ENCODE assay signal across 21 mouse cellular contexts in the genomic region with DNA sequence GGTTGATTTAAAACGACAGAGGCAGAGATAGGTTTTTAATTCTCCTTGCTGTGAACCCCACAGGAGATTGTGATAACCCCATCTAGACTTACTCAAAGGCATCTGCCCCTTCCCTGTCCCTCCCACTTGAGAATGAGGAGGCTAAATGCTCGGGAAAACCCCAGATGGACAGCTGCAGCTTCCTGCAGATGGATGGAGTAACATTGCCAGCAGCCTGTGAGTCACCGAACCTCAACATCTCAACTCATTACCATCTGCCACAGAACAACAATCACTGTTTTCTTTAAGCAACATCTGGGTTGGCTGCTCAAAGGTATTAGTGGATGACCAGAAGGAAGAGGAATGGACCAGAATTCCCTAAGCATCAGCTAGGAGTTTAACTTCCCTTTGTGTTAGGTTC. TPM values are rescaled to one million over a fixed set of nuclear protein-coding genes. Genes with fewer than 3 reads are reported as not detected.
DNase-seq lines count a peak whose midpoint lies in the region; ATAC-seq and TF ChIP-seq lines count a peak whose summit lies in the region.
"Had no signal": no experiment of that assay in that cellular context is flagged by ENCODE, and none has a peak within 500 bp of the region (broad histone marks: within the 10 kb centered on the region; RNA-seq: fewer than 3 reads in every experiment).

No protein-coding gene starts in this region.

- H3K9ac ChIP-seq in hindbrain, postnatal 0 days (replicated peaks; ENCODE audit: low read length), result no peak overlapping the region
- H3K9ac ChIP-seq: embryonic facial prominence, embryonic 12.5 days; hindbrain, embryonic 14.5 days had no signal

- no peak for ATAC-seq in hindbrain, postnatal 0 days
- ATAC-seq: forebrain, embryonic 14.5 days; intestine, postnatal 0 days had no signal

- intact Hi-C loops in heart, postnatal 14 days (cut with DNase I), result no loop called here

- no peak for TF ChIP-seq POLR2A in myocyte (IDR thresholded peaks at IDR 0.05; ENCODE audit: insufficient read length, low read depth)

- no peaks in the 10 kb centered on the region for H3K4me1 ChIP-seq in hindbrain, postnatal 0 days (ENCODE audit: insufficient read depth, low read length)
- H3K4me1 ChIP-seq: embryonic facial prominence, embryonic 12.5 days; heart, embryonic 10.5 days had no signal

- no peak overlapping the region for H3K27ac ChIP-seq in hindbrain, postnatal 0 days
- H3K27ac ChIP-seq: embryonic facial prominence, embryonic 12.5 days; heart, embryonic 10.5 days; hindbrain, embryonic 14.5 days had no signal

- peak; percentile 4 for DNase-seq in heart, adult 8-10 months (ENCODE audit: low spot score)
- no peak for DNase-seq in heart, postnatal 14 days
- DNase-seq in NIH3T3 (ENCODE audit: low read depth), result peak; percentile 57
- no peak for DNase-seq in hindbrain, postnatal 0 days (ENCODE audit: low spot score)
- no peak for DNase-seq in thymus, postnatal 10 days (ENCODE audit: low spot score in 2 of 2)
- DNase-seq in thymus, postnatal 4 days, result no peak
- DNase-seq: adrenal gland, adult 2 months; adrenal gland, postnatal 25 days; B cell, adult 2 months; cerebellum, adult 8-10 months; cerebellum, postnatal 25 days; gastrocnemius, postnatal 36 days; heart, postnatal 10 days; kidney, adult 8-10 months had no signal

- H3K79me2 ChIP-seq in C2C12 (ENCODE audit: control insufficient read depth, insufficient read depth) (no peaks in the 10 kb centered on the region), myocyte (ENCODE audit: control insufficient read depth, insufficient read depth) (no peaks in the 10 kb centered on the region)

- H3K36me3 ChIP-seq in C2C12 (ENCODE audit: control insufficient read depth, insufficient read depth), result no peaks in the 10 kb centered on the region
- no peaks in the 10 kb centered on the region for H3K36me3 ChIP-seq in myocyte (ENCODE audit: control insufficient read depth, insufficient read depth)
- H3K36me3 ChIP-seq in hindbrain, postnatal 0 days (ENCODE audit: insufficient read depth, low read length), result no peaks in the 10 kb centered on the region
- H3K36me3 ChIP-seq: embryonic facial prominence, embryonic 12.5 days; heart, embryonic 10.5 days had no signal

- peak overlapping the region; percentile 58 for H3K4me2 ChIP-seq in myocyte (ENCODE audit: low read depth)
- no peak overlapping the region for H3K4me2 ChIP-seq in hindbrain, postnatal 0 days (ENCODE audit: low read depth, low read length)
- H3K4me2 ChIP-seq: embryonic facial prominence, embryonic 12.5 days; hindbrain, embryonic 14.5 days had no signal

- H3ac ChIP-seq in C2C12 (ENCODE audit: control insufficient read depth, insufficient read length, low read depth), result no peak overlapping the region
- H3ac ChIP-seq in myocyte (ENCODE audit: control insufficient read depth, insufficient read length), result no peak overlapping the region

- no peak overlapping the region for H3K4me3 ChIP-seq in C2C12 (ENCODE audit: insufficient read depth, poor library complexity, severe bottlenecking)
- H3K4me3 ChIP-seq in myocyte, result no peak overlapping the region
- H3K4me3 ChIP-seq in hindbrain, postnatal 0 days (ENCODE audit: low read length), result no peak overlapping the region
- H3K4me3 ChIP-seq: embryonic facial prominence, embryonic 12.5 days; heart, embryonic 10.5 days had no signal

- TF ChIP-seq CTCF in C2C12 (IDR thresholded peaks at IDR 0.05; ENCODE audit: control insufficient read depth, insufficient read depth, insufficient read length), result no peak
- no peak for TF ChIP-seq CTCF in hindbrain, postnatal 0 days (IDR thresholded peaks at IDR 0.05; ENCODE audit: low read depth)

- H3K27me3 ChIP-seq in C2C12 (ENCODE audit: control insufficient read depth, insufficient read depth, insufficient read length) (no peaks in the 10 kb centered on the region), myocyte (ENCODE audit: control insufficient read depth, insufficient read depth, insufficient read length) (no peaks in the 10 kb centered on the region)
- no peaks in the 10 kb centered on the region for H3K27me3 ChIP-seq in hindbrain, postnatal 0 days (ENCODE audit: insufficient read depth, low read length)
- H3K27me3 ChIP-seq: embryonic facial prominence, embryonic 12.5 days had no signal

- no peaks in the 10 kb centered on the region for H3K79me3 ChIP-seq in C2C12 (ENCODE audit: low read depth)

- WGBS in hindbrain, postnatal 0 days, result 37% methylated on average over 3 of the region's 3 CpGs

- no peaks in the 10 kb centered on the region for H3K9me3 ChIP-seq in hindbrain, postnatal 0 days (ENCODE audit: low read length)
- H3K9me3 ChIP-seq: embryonic facial prominence, embryonic 12.5 days; heart, embryonic 10.5 days had no signal

TF ChIP-seq in C2C12, 6 proteins besides CTCF, POLR2A, EP300 and RAD21:
- TF ChIP-seq CEBPB (IDR thresholded peaks at IDR 0.05; ENCODE audit: low read depth) (peak; percentile 36), FOSL1 (IDR thresholded peaks at IDR 0.05; ENCODE audit: insufficient read depth, low read length, poor library complexity, severe bottlenecking) (peak; percentile 82), MAX (IDR thresholded peaks at IDR 0.05) (no peak), MYOD1 (IDR thresholded peaks at IDR 0.05; ENCODE audit: control insufficient read depth, insufficient read length, low read depth) (peak; percentile 96)

TF ChIP-seq in myocyte, 11 proteins besides CTCF, POLR2A, EP300 and RAD21:
- peak; percentile 49 for TF ChIP-seq TCF3 (IDR thresholded peaks at IDR 0.05; ENCODE audit: insufficient read length, low read depth)
- TF ChIP-seq POLR2AphosphoS2 (IDR thresholded peaks at IDR 0.05; ENCODE audit: insufficient read length, low read depth), result no peak
- peak; percentile 82 for TF ChIP-seq TCF12 (IDR thresholded peaks at IDR 0.05; ENCODE audit: insufficient read depth, poor library complexity, severe bottlenecking)
- no peak for TF ChIP-seq SRF (IDR thresholded peaks at IDR 0.05; ENCODE audit: control insufficient read depth, insufficient read length, low read depth)
- TF ChIP-seq MYOD1 (IDR thresholded peaks at IDR 0.05; ENCODE audit: control insufficient read depth in 1 of 3, insufficient read length in 2 of 3, low read depth in 2 of 3), result peak; percentile 49 to 96 (median 95)
- TF ChIP-seq MAX (IDR thresholded peaks at IDR 0.05; ENCODE audit: low read depth), result no peak
- no peak for TF ChIP-seq REST (IDR thresholded peaks at IDR 0.05; ENCODE audit: insufficient read depth, insufficient read length)
- TF ChIP-seq USF1 (IDR thresholded peaks at IDR 0.05; ENCODE audit: low read depth), result no peak
- 0 out of 2 replicates have a peak, but pooled peaks have one; percentile 52 for TF ChIP-seq CEBPB (IDR thresholded peaks at IDR 0.05; ENCODE audit: insufficient read depth, poor library complexity, severe bottlenecking)
- TF ChIP-seq E2F4 (IDR thresholded peaks at IDR 0.05; ENCODE audit: insufficient read depth), result no peak
- peak in 2 of 3 experiments; percentile 47 to 86 for TF ChIP-seq MYOG (IDR thresholded peaks at IDR 0.05; ENCODE audit: control insufficient read depth in 1 of 3, insufficient read depth in 1 of 3, insufficient read length in 2 of 3, low read depth in 2 of 3)
TF ChIP-seq in myocyte: peak in this region for 5.

RNA-seq across cellular contexts. Expression of gene Acpp, which starts 38.0 kb away (rescaled TPM):
- total RNA-seq in heart, adult 8-10 months (2022), result under 1 TPM in 1 of 4 experiments, not detected in 3; 0.17 TPM
- total RNA-seq in heart, postnatal 14 days (2021), result under 1 TPM; 0.26 to 0.39 TPM
- polyA plus RNA-seq in C2C12 (2012; fragmentation: generic; extraction: Trizol) (0.04 TPM), myocyte (2012; fragmentation: generic; extraction: Trizol) (0.35 TPM)
- total RNA-seq in hindbrain, postnatal 0 days (2014; rRNA removed), result 0.65 and 3.1 TPM in 2 replicates
- 0.25 and 0.37 TPM in 2 replicates for polyA plus RNA-seq in hindbrain, postnatal 0 days (2015; fragmentation: Nextera tagmentation; extraction: Ambion mirVana)

Comparison
In these comparisons a context has a peak if more than half of its experiments do, and no peak if none do; other contexts are left out.
1. DNase-seq: peak in heart, adult 8-10 months (single experiment) and NIH3T3 (single experiment); none in heart, postnatal 14 days (0 of 2), hindbrain, postnatal 0 days (single experiment), thymus, postnatal 10 days (0 of 2) and thymus, postnatal 4 days (single experiment).